Mouse (Mus musculus) ES-Bruce4 (cell line): ENCODE data around the gene Myo1d. TPM values are rescaled to one million over a fixed set of nuclear protein-coding genes. Genes with fewer than 3 reads are reported as not detected.
A peak's percentile ranks its signal among the peaks of the same experiment; 100 is the strongest.

Experiments
- H3K27ac ChIP-seq: 2 replicates; pipeline ENCODE4 v1.5.1; 2012; ENCODE audit warnings: low read length, inconsistent platforms; ENCODE audit not compliant: insufficient read depth
- H3K27me3 ChIP-seq: 2 replicates; pipeline ENCODE4 v1.6.1; 2012; ENCODE audit warnings: mild to moderate bottlenecking, low read length, inconsistent platforms; ENCODE audit not compliant: control insufficient read depth, poor library complexity, insufficient read depth, severe bottlenecking
- H3K36me3 ChIP-seq: 2 replicates; pipeline ENCODE4 v1.6.1; 2012; ENCODE audit warnings: inconsistent platforms, mild to moderate bottlenecking, low read length, moderate library complexity; ENCODE audit not compliant: control insufficient read depth, poor library complexity, insufficient read depth, severe bottlenecking
- H3K4me1 ChIP-seq: one replicate; pipeline ENCODE4 v1.8.1; 2011; ENCODE audit warnings: low read length; ENCODE audit not compliant: control insufficient read depth, insufficient read depth
- H3K4me3 ChIP-seq: 2 replicates; pipeline ENCODE4 v1.5.1; 2011; ENCODE audit warnings: low read depth, mild to moderate bottlenecking, low read length
- H3K9ac ChIP-seq: 2 replicates; pipeline ENCODE4 v1.6.1; 2012; ENCODE audit warnings: low read depth, mild to moderate bottlenecking, inconsistent platforms; ENCODE audit not compliant: poor library complexity, severe bottlenecking
- H3K9me3 ChIP-seq: replicated peaks from 2 replicates; pipeline ENCODE4 v1.6.1; 2012; ENCODE audit warnings: mild to moderate bottlenecking, low read length, inconsistent platforms; ENCODE audit not compliant: control insufficient read depth, poor library complexity, insufficient read depth, severe bottlenecking
- CTCF ChIP-seq: IDR thresholded peaks from one replicate; pipeline ENCODE4 v1.8.1; 2011; ENCODE audit warnings: low read depth, low read length
- EP300 ChIP-seq: IDR thresholded peaks from 2 replicates; pipeline ENCODE4 v1.6.1; 2011; ENCODE audit warnings: low read depth, low read length; ENCODE audit not compliant: insufficient read depth
- POLR2A ChIP-seq: IDR thresholded peaks from one replicate; pipeline ENCODE4 v1.8.1; 2011; ENCODE audit warnings: low read length; ENCODE audit not compliant: insufficient read depth
- polyA plus RNA-seq: library from polyadenylated mRNA; stranded (reverse); fragments of >200 nt; gene quantifications from 2 replicates; pipeline ENCODE4 v1.2.4, GENCODE M21; 2011; ENCODE audit warnings: low read depth; ENCODE audit not compliant: missing spikeins, insufficient read depth, insufficient read length

The Myo1d gene
- polyA plus RNA-seq, 1 experiment: 6.6 TPM

DNA sequence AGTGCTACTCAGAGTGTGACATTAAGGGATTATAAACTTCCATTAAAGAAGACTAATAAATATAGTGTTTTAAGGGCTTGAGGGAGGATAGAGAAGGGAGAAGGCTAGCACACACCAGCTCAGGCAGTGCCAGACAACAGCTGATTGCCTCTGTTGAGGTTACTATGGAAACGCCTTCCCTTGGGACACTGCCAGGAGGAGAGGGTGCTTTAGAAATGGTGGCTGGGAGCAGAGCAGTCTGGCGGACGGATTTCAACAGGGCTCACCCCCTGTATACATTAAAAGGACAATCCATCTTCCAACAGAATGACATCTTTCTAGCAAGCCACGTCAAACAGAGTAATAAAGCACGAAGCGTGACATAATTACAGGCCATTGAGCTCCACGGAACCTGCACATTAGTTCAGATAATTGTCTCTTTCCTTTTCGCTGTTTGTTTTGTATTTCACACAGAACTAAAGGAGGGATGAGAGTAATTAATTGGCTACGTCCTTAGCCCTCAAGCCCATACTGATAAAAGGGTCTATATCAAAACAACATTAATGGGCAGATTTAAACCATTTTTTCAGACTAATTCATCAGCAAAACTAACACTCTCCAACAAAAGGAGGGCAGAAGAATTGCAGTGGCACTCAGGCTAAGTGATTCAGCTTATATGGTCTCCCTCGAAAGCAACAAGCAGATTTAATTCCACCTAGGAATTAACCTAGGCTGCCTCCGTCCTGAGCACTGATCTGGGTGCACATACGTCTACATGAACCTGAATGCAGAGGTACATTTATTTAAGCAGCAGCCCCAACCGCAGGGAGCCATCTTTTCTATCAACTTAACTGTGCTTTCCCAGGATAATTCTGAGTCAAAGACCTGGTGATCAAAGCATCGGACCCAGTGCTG, 201.8 kb downstream of the Myo1d start:
- TF ChIP-seq CTCF (no peak), POLR2A (no peak)
- Histone ChIP-seq H3K27ac (no peak overlapping the region), H3K4me3 (no peak overlapping the region), H3K36me3 (no peaks in the 10 kb centered on the region), H3K9ac (no peak overlapping the region), H3K4me1 (no peaks in the 10 kb centered on the region), H3K9me3 (no peaks in the 10 kb centered on the region), H3K27me3 (no peaks in the 10 kb centered on the region)

DNA sequence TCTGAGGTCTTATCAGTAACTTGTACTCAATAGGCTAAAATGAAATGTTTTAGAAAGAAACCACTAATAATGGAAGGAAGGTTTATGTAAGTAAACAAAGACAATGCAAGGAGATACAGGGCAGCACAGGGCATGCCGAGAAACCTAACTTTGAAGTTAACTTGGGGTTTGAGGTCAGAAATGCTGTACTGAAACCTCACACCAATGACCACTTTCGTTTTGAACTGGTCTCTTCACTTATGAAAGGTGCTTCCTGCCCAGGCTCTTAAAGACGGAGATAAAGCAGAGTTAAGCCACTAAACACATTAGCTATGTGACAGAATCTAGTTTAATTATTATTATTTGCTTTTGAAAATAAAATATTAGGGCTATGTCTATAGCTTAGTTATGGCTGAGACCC, 204.0 kb downstream of the Myo1d start:
- Histone ChIP-seq H3K9ac (no peak overlapping the region), H3K4me1 (no peaks in the 10 kb centered on the region), H3K9me3 (no peaks in the 10 kb centered on the region), H3K4me3 (no peak overlapping the region), H3K27ac (no peak overlapping the region), H3K27me3 (no peaks in the 10 kb centered on the region), H3K36me3 (no peaks in the 10 kb centered on the region)
- TF ChIP-seq EP300 (no peak), CTCF (no peak), POLR2A (no peak)

DNA sequence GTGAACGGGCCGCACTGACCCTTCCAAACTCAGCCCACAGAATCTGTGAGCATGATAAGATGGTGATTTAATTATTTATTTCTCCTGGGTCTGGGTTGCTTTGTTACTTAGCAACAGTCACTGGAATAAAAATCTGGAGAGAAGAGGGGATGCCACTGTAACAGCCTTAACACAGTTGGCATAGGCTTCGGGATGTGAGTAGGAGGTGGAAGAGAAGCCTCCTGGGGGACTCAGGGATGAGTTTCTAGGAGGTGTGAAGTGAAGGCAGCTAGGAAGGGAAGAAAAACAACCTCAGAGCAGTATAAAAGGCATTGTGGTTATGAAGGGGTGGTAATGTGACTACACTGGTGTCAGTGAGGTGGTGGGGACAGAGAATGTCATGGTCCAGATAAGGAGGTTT, 213.5 kb downstream of the Myo1d start:
- Histone ChIP-seq H3K36me3 (no peaks in the 10 kb centered on the region), H3K9ac (no peak overlapping the region), H3K9me3 (no peaks in the 10 kb centered on the region), H3K27ac (no peak overlapping the region), H3K4me1 (no peaks in the 10 kb centered on the region), H3K4me3 (no peak overlapping the region), H3K27me3 (0 out of 2 replicates have a peak, but pooled peaks cover 1% of the 10 kb centered on the region)
- TF ChIP-seq EP300 (no peak), POLR2A (no peak), CTCF (no peak)

GRCm38 (mm10) chr11:80564975-80565965, 214.6 kb downstream of the Myo1d start:
- no peaks in the 10 kb centered on the region for H3K36me3 ChIP-seq
- no peak overlapping the region for H3K27ac ChIP-seq
- TF ChIP-seq CTCF (no peak), EP300 (no peak)
- H3K27me3 ChIP-seq: 0 out of 2 replicates have a peak, but pooled peaks cover 1% of the 10 kb centered on the region
- no peaks in the 10 kb centered on the region for H3K9me3 ChIP-seq
- no peaks in the 10 kb centered on the region for H3K4me1 ChIP-seq
- no peak overlapping the region for H3K9ac ChIP-seq
- no peak overlapping the region for H3K4me3 ChIP-seq

- Histone ChIP-seq H3K27ac (no peak overlapping the region), H3K36me3 (no peaks in the 10 kb centered on the region), H3K9me3 (no peaks in the 10 kb centered on the region), H3K9ac (no peak overlapping the region), H3K27me3 (0 out of 2 replicates have a peak, but pooled peaks cover 1% of the 10 kb centered on the region), H3K4me1 (no peaks in the 10 kb centered on the region), H3K4me3 (no peak overlapping the region)
- TF ChIP-seq CTCF: peak; percentile 30
- TF ChIP-seq POLR2A: no peak
- TF ChIP-seq EP300: no peak
These were observed 217.3 kb downstream of the Myo1d start for GRCm38 (mm10) chr11:80562479-80562878.

GRCm38 (mm10) chr11:80560770-80561169, 219.1 kb downstream of the Myo1d start:
- no peaks in the 10 kb centered on the region for H3K9me3 ChIP-seq
- H3K4me3 ChIP-seq: no peak overlapping the region
- no peaks in the 10 kb centered on the region for H3K27me3 ChIP-seq
- no peaks in the 10 kb centered on the region for H3K36me3 ChIP-seq
- no peak for TF ChIP-seq POLR2A
- TF ChIP-seq CTCF: no peak
- no peak for TF ChIP-seq EP300
- H3K27ac ChIP-seq: no peak overlapping the region
- H3K4me1 ChIP-seq: no peaks in the 10 kb centered on the region
- no peak overlapping the region for H3K9ac ChIP-seq
